Mouse (Mus musculus): ENCODE results near the gene Crispld2.

GRCm38 (mm10) chr8:120017349-120017748, 25.1 kb downstream of the Crispld2 start:
- no peak for TF ChIP-seq CTCF (conservative IDR thresholded peaks at IDR 0.05; ENCODE audit: low read length)
- no peak for TF ChIP-seq POU5F1 (IDR thresholded peaks at IDR 0.05; ENCODE audit: borderline replicate concordance, low read length)
